Mouse (Mus musculus) spleen, postnatal 36 days (tissue): Measurements from ENCODE around the gene Smok3c.
"Not testable (repeated sequence)": the region's sequence is repeated elsewhere in the genome, so short reads cannot be mapped to it uniquely, and the experiment has no call there.

Source experiments
- DNase-seq, 2 experiments: peaks; one replicate each; pipeline ENCODE4 v3.0.0; 2022; ENCODE audit warnings: low spot score in 2 of 2, mixed read lengths in 1 of 2

Smok3c gene

GRCm38 (mm10) chr5:138052894-138053293 is at the start of gene Smok3c:
Gene Smok3c, plus strand, starts transcription at chr5:138053194.
- DNase-seq: not testable (repeated sequence)

GRCm38 (mm10) chr5:138009437-138009836 is 43.6 kb upstream of the Smok3c start:
- no peak for DNase-seq

- DNase-seq: no peak
Observed at GRCm38 (mm10) chr5:138012382-138012781, 40.6 kb upstream of the Smok3c start.

GRCm38 (mm10) chr5:138016530-138016929 is 36.5 kb upstream of the Smok3c start:
- no peak for DNase-seq

GRCm38 (mm10) chr5:138016997-138017396 is 36.0 kb upstream of the Smok3c start:
- no peak for DNase-seq

GRCm38 (mm10) chr5:138019577-138019976 is 33.4 kb upstream of the Smok3c start:
- not testable (repeated sequence) for DNase-seq

- DNase-seq: not testable (repeated sequence)
Observed at GRCm38 (mm10) chr5:138020961-138021479, 32.0 kb upstream of the Smok3c start, which contains the start of the genes Smok3a and Smok3b. Gene Smok3a, plus strand, starts transcription at chr5:138021261. Gene Smok3b, plus strand, starts transcription at chr5:138021429.

- DNase-seq: no peak
Observed at GRCm38 (mm10) chr5:138073803-138074202, 20.8 kb downstream of the Smok3c start.

- no peak for DNase-seq
Observed at GRCm38 (mm10) chr5:138075684-138076083, 22.7 kb downstream of the Smok3c start.

GRCm38 (mm10) chr5:138076148-138076547 is 23.2 kb downstream of the Smok3c start:
- DNase-seq: no peak

- no peak for DNase-seq
Observed at GRCm38 (mm10) chr5:138080456-138080855, 27.5 kb downstream of the Smok3c start.

GRCm38 (mm10) chr5:138081446-138081845 is 28.5 kb downstream of the Smok3c start:
- DNase-seq: no peak

GRCm38 (mm10) chr5:138083318-138083900 is 30.4 kb downstream of the Smok3c start:
- DNase-seq: no peak

GRCm38 (mm10) chr5:138083936-138084335 is 30.9 kb downstream of the Smok3c start:
- no peak for DNase-seq

- DNase-seq: peak in 1 of 2 experiments; percentile 18
Observed at GRCm38 (mm10) chr5:138084507-138084906, 31.5 kb downstream of the Smok3c start.

GRCm38 (mm10) chr5:138084996-138085395 is 32.0 kb downstream of the Smok3c start, which contains the start of gene Zkscan1:
Gene Zkscan1, plus strand, starts transcription at chr5:138085084.
- peak; percentile 78 to 86 for DNase-seq

- peak in 1 of 2 experiments; percentile 10 for DNase-seq
Observed at GRCm38 (mm10) chr5:138085421-138085911, 32.5 kb downstream of the Smok3c start.

GRCm38 (mm10) chr5:138086842-138087241 is 33.8 kb downstream of the Smok3c start:
- no peak for DNase-seq

- DNase-seq: no peak
Observed at GRCm38 (mm10) chr5:138088366-138088765, 35.4 kb downstream of the Smok3c start.

GRCm38 (mm10) chr5:138089108-138089551 is 36.1 kb downstream of the Smok3c start:
- no peak for DNase-seq

- no peak for DNase-seq
Observed at GRCm38 (mm10) chr5:138090271-138090670, 37.3 kb downstream of the Smok3c start.

- no peak for DNase-seq
Observed at GRCm38 (mm10) chr5:138090737-138091136, 37.7 kb downstream of the Smok3c start.

GRCm38 (mm10) chr5:138092771-138093170 is 39.8 kb downstream of the Smok3c start:
- DNase-seq: no peak
